Mouse (Mus musculus) bone marrow, adult 2 months (tissue): Measurements from ENCODE around the gene Zfp106. TPM values are rescaled to one million over a fixed set of nuclear protein-coding genes. Genes with fewer than 3 reads are reported as not detected.
A peak's percentile ranks its signal among the peaks of the same experiment; 100 is the strongest.

ENCODE experiments used
- H3K27ac ChIP-seq: fragments of 200-500 bp; 2 replicates; pipeline ENCODE4 v1.5.1; 2012; ENCODE audit warnings: low read depth, mild to moderate bottlenecking, control low read depth, inconsistent platforms, low read length; ENCODE audit not compliant: control insufficient read depth, poor library complexity, insufficient read depth
- H3K4me1 ChIP-seq: fragments of 200-500 bp; 2 replicates; pipeline ENCODE4 v1.6.1; 2011; ENCODE audit warnings: low read length; ENCODE audit not compliant: control insufficient read depth, insufficient read depth
- H3K4me3 ChIP-seq: fragments of 200-500 bp; replicated peaks from 2 replicates; pipeline ENCODE3; 2011; ENCODE audit warnings: mild to moderate bottlenecking, low read depth, low read length, control low read depth; ENCODE audit not compliant: control insufficient read depth
- CTCF ChIP-seq: fragments of 200-500 bp; IDR thresholded peaks from 2 replicates; pipeline ENCODE4 v1.5.1; 2011; ENCODE audit warnings: low read length, control low read depth; ENCODE audit not compliant: control insufficient read depth, insufficient read depth
- POLR2A ChIP-seq: fragments of 200-500 bp; IDR thresholded peaks from 2 replicates; pipeline ENCODE4 v1.6.1; 2011; ENCODE audit warnings: low read depth, mild to moderate bottlenecking, control low read depth, low read length, borderline replicate concordance; ENCODE audit not compliant: control insufficient read depth
- WGBS: fragments of 180-500 bp; shearing (Covaris S2); methylation state at CpG from one replicate; pipeline ENCODE4 v1.1.7; 2018; 5-methylcytosine and 5-hydroxymethylcytosine counted together
- polyA plus RNA-seq: library from polyadenylated mRNA; stranded (reverse); fragments of >200 nt; gene quantifications from 2 replicates; pipeline ENCODE4 v1.2.4, GENCODE M21; 2011; ENCODE audit warnings: low replicate concordance; ENCODE audit not compliant: missing spikeins, insufficient read depth, insufficient read length

Zfp106 gene
- polyA plus RNA-seq, 1 experiment, result 27.3 TPM

DNA sequence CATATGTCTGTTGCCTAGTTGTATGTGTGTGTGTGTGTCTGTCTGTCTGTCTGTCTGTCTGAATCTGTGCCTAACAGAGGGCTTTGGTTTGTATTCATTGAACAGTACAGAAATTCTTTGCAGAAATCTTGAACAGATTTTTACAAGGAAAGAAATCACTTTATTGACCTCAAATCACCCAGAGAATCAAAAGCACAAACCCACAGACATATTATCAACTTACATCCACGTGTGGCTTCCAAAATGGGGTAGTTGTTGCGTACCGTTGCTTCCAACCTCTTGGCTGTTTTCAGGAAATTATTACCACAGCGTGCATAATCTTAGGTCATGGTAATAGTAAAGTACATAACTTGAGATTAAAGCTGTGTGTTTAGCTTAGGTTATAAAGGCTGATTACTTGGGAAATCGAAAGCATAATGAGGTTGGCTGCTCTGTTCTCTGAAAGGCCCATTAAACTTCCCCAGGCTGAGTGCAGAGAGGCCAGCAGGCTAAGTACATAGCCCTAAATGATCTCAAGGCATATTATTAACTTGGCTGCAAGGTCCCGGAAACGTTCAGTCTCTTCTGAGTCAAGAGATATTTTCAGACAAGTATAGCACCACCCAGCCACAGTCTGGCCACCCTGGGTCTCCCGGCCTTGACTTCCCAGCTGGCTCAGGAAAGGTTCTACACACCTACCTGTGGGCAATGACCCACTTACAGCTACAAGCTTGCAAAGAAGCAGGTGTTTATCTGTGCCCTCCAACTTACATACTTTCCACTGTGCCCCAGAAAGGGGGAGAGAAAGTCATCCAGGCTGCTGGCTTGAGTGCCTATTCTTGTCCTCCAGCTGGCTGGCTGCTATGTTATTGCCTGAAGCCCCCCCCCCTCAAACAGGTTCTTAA, 80.9 kb downstream of the Zfp106 start:
- WGBS, result 18% methylated on average over 8 of the region's 8 CpGs
- H3K4me1 ChIP-seq, result no peaks in the 10 kb centered on the region
- no peak overlapping the region for H3K27ac ChIP-seq
- no peak for TF ChIP-seq POLR2A
- TF ChIP-seq CTCF, result no peak
- H3K4me3 ChIP-seq, result no peak overlapping the region

- no peak overlapping the region for H3K27ac ChIP-seq
- TF ChIP-seq POLR2A (no peak), CTCF (no peak)
- no peak overlapping the region for H3K4me3 ChIP-seq
- 69% methylated on average over 8 of the region's 8 CpGs for WGBS
- H3K4me1 ChIP-seq, result no peaks in the 10 kb centered on the region
Measured at GRCm38 (mm10) chr2:120481921-120482320, 81.7 kb downstream of the Zfp106 start.

GRCm38 (mm10) chr2:120478600-120478999, 85.0 kb downstream of the Zfp106 start:
- Histone ChIP-seq H3K4me3 (no peak overlapping the region), H3K27ac (no peak overlapping the region), H3K4me1 (no peaks in the 10 kb centered on the region)
- WGBS, result 37% methylated on average over 3 of the region's 3 CpGs
- no peak for TF ChIP-seq POLR2A
- TF ChIP-seq CTCF, result peak; percentile 76

- H3K27ac ChIP-seq, result no peak overlapping the region
- no peak overlapping the region for H3K4me3 ChIP-seq
- H3K4me1 ChIP-seq, result no peaks in the 10 kb centered on the region
- TF ChIP-seq POLR2A (no peak), CTCF (no peak)
- 85% methylated on average over 13 of the region's 13 CpGs for WGBS
Measured at GRCm38 (mm10) chr2:120476277-120477087, 87.2 kb downstream of the Zfp106 start.

- Histone ChIP-seq H3K4me1 (peaks cover 2% of the 10 kb centered on the region; the same call in 1 of the 2 replicates), H3K27ac (no peak overlapping the region), H3K4me3 (no peak overlapping the region)
- TF ChIP-seq POLR2A (no peak), CTCF (no peak)
- WGBS, result 60% methylated on average over 4 of the region's 4 CpGs
Measured at GRCm38 (mm10) chr2:120470856-120471255, 92.8 kb downstream of the Zfp106 start.

DNA sequence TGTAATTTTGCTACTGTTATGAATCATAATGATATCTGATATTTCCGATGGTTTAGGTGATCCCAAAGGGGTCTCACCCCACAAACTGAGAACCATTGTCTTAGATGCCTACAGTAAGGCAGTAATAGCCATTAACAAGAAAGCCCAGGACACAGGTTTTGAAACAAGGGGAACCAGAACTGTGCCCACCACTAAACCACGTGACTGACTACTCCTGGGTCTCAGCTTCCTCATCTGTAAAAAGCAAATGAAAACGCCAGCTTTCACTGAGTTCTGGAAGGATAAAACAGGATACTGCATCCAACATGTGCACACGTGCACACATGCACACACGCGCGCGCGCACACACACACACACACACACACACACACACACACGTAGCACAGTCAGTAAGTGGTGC, 93.9 kb downstream of the Zfp106 start:
- H3K4me3 ChIP-seq, result no peak overlapping the region
- 40% methylated on average over 10 of the region's 10 CpGs for WGBS
- no peak overlapping the region for H3K27ac ChIP-seq
- H3K4me1 ChIP-seq, result peaks cover 2% of the 10 kb centered on the region; the same call in 1 of the 2 replicates
- no peak for TF ChIP-seq POLR2A
- TF ChIP-seq CTCF, result no peak

- WGBS, result 10% methylated on average over 3 of the region's 3 CpGs
- H3K4me3 ChIP-seq, result no peak overlapping the region
- H3K27ac ChIP-seq, result no peak overlapping the region
- peaks cover 2% of the 10 kb centered on the region; the same call in 1 of the 2 replicates for H3K4me1 ChIP-seq
- no peak for TF ChIP-seq CTCF
- TF ChIP-seq POLR2A, result no peak
Measured at GRCm38 (mm10) chr2:120469220-120469619, 94.4 kb downstream of the Zfp106 start.

GRCm38 (mm10) chr2:120468011-120468410, 95.6 kb downstream of the Zfp106 start:
- TF ChIP-seq CTCF, result no peak
- no peak for TF ChIP-seq POLR2A

More at GRCm38 (mm10) chr2:120468011-120468410, 95.6 kb downstream of the Zfp106 start:
- Histone ChIP-seq H3K4me1 (peaks cover 2% of the 10 kb centered on the region; the same call in 1 of the 2 replicates), H3K4me3 (no peak overlapping the region), H3K27ac (no peak overlapping the region)
